Mouse (Mus musculus) granulocyte monocyte progenitor cell, adult 5-6 weeks (primary cell): ENCODE measurements around the gene Msrb2. TPM values are rescaled to one million over a fixed set of nuclear protein-coding genes. Genes with fewer than 3 reads are reported as not detected.

Experiments used
- total RNA-seq, 2 experiments: library from RNA; stranded (forward) in 1 of 2; stranded (reverse) in 1 of 2; fragments of 200-712, 200-1000 nt in 1 of 2; fragments of >200 nt in 1 of 2; fragmentation: Nextera tagmentation in 1 of 2; gene quantifications; 2 replicates each; pipeline ENCODE4 v1.2.3; 2014 to 2017

Msrb2 gene
- total RNA-seq, 2 experiments from 2014 or later = 12.0 to 16.0 TPM

Other genes starting within 250 kb of the Msrb2 start
- not detected in 2 replicates for gene Armc3, start 172.1 kb upstream of the Msrb2 start, total RNA-seq (2014; fragmentation: Nextera tagmentation)
- 0.05 and 1.2 TPM in 2 replicates for gene Armc3, start 172.1 kb upstream of the Msrb2 start, total RNA-seq (2017)
- gene Ptf1a, start 74.2 kb downstream of the Msrb2 start, total RNA-seq (2014; fragmentation: Nextera tagmentation) = not detected in 2 replicates
- gene Ptf1a, start 74.2 kb downstream of the Msrb2 start, total RNA-seq (2017) = not detected in 2 replicates
- gene 4921504E06Rik, start 182.5 kb downstream of the Msrb2 start, total RNA-seq (2014; fragmentation: Nextera tagmentation) = not detected in 2 replicates
- not detected in 2 replicates for gene 4921504E06Rik, start 182.5 kb downstream of the Msrb2 start, total RNA-seq (2017)